In genomic region chr17:30097156-30097555, GRCm38 (mm10) we compare ENCODE assay signal across 17 mouse cellular contexts.
"Had no signal": no experiment of that assay in that cellular context is flagged by ENCODE, and none has a peak within 500 bp of the region (broad histone marks: within the 10 kb centered on the region; RNA-seq: fewer than 3 reads in every experiment).

No protein-coding gene starts in this region.

- H3K27ac ChIP-seq: kidney, embryonic 15.5 days; limb, embryonic 12.5 days; liver, embryonic 13.5 days; lung, embryonic 15.5 days; macrophage; midbrain, embryonic 13.5 days; neural tube, embryonic 12.5 days; stomach, embryonic 15.5 days had no signal

- H3K4me2 ChIP-seq: kidney, embryonic 15.5 days; limb, embryonic 12.5 days; liver, embryonic 13.5 days; lung, embryonic 15.5 days; midbrain, embryonic 13.5 days; neural tube, embryonic 12.5 days; stomach, embryonic 15.5 days had no signal

- H3K27me3 ChIP-seq: kidney, embryonic 15.5 days; limb, embryonic 12.5 days; liver, embryonic 13.5 days; lung, embryonic 15.5 days; midbrain, embryonic 13.5 days; neural tube, embryonic 12.5 days; stomach, embryonic 15.5 days had no signal

- DNase-seq: kidney, postnatal 36 days; layer of hippocampus, adult 9-11 months; layer of hippocampus, postnatal 36 days; liver; liver, embryonic 13.5 days; liver, postnatal 0 days; lung, postnatal 14 days; right cerebral cortex, postnatal 4 days; thymus, postnatal 36 days had no signal

- H3K4me1 ChIP-seq: neural tube, embryonic 12.5 days had no signal

- H3K9ac ChIP-seq: kidney, embryonic 15.5 days; limb, embryonic 12.5 days; liver, embryonic 13.5 days; liver, postnatal 0 days; lung, embryonic 15.5 days; midbrain, embryonic 13.5 days; neural tube, embryonic 12.5 days; stomach, embryonic 15.5 days had no signal

- H3K9me3 ChIP-seq: liver, embryonic 13.5 days; lung, embryonic 15.5 days; midbrain, embryonic 13.5 days; stomach, embryonic 15.5 days had no signal

- ATAC-seq: liver, postnatal 0 days; midbrain, embryonic 13.5 days had no signal

- H3K4me3 ChIP-seq: kidney, embryonic 15.5 days; limb, embryonic 12.5 days; liver, embryonic 13.5 days; lung, embryonic 15.5 days; midbrain, embryonic 13.5 days; myocyte; neural tube, embryonic 12.5 days; stomach, embryonic 15.5 days had no signal
